Mouse (Mus musculus) T-cell, adult 2 months (primary cell): Measurements from ENCODE around the gene Hapln2.

Experiments
- DNase-seq: peaks from one replicate; pipeline ENCODE4 v3.0.0; 2022; ENCODE audit warnings: low spot score

Hapln2 gene

DNA sequence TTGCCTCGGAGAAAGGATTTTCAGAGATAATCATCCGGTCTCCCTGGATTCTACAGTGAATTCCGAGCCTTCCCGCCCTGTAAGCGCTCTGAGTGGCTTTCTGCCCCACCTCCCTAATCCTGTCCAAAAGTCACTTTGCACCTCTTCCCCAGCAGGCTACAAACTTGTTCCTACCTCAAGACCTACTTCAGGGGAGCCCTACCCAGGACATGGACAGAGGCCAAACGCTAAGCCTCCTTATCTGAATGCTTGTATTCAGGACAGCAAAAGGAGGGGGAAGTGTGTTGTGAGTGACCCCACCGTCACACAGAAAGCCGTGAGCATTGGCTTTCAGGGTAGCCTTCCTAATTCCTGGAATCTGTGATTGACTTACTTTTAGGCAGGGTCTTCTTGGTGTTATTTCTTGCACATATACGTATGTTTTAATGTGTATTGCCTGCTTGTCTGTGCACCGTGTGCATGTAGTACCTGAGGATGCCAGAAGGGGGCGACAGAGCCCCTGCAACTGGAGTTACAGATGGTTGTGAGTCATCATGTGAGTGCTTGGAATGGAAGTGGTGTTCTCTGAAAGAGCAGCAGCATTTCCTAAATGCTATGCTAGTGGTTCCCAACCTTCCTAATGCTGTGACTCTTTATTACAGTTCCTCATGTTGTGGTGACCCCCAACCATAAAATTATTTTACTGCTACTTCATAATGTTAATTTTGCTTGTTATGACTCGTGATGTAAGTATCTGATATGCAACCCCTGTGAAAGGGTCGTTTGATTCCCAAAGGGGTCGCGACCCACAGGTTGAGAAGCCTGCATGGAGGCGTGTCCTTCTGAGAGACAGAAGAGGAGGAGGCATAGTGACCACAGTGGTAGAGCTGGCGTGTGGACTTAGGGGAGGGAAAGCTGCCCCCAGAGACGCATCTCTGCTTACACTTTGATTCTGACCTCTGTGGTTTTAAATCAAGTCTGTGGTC is 21.3 kb downstream of the Hapln2 start:
- DNase-seq: no peak

DNA sequence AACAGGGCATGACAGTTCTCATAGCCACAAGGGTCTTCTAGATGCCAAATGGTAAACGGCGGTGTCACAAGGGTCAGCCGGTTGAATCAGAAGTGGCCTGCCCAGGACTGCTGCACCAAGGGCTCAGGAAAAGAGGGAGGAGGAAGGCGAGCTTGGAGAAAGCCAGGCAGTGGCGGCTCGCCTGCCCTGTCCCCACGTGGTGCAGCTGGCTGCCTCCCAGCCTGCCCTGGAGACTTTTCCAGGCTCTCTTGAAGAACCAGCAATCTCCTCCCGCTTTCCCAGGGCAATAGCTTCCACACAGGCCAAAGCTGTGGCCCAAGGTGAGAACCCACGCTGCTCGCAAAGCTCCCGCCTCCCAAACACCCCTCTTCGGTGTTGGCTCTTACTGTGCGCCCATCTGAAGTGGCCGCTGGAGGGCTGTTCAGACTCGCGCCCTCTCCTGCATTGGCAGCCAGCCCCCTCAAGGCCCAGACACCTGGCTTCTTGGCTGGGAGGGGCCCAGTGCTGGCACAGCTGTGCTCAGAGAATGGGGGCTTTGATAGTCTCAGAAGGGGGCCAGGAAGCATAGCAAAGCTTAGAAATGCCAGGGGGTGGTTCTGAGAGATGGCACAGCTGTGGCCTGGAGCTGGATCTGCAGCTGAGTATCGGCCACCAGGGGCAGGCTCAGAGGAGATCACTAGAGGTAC is 24.9 kb downstream of the Hapln2 start:
- DNase-seq: no peak

DNA sequence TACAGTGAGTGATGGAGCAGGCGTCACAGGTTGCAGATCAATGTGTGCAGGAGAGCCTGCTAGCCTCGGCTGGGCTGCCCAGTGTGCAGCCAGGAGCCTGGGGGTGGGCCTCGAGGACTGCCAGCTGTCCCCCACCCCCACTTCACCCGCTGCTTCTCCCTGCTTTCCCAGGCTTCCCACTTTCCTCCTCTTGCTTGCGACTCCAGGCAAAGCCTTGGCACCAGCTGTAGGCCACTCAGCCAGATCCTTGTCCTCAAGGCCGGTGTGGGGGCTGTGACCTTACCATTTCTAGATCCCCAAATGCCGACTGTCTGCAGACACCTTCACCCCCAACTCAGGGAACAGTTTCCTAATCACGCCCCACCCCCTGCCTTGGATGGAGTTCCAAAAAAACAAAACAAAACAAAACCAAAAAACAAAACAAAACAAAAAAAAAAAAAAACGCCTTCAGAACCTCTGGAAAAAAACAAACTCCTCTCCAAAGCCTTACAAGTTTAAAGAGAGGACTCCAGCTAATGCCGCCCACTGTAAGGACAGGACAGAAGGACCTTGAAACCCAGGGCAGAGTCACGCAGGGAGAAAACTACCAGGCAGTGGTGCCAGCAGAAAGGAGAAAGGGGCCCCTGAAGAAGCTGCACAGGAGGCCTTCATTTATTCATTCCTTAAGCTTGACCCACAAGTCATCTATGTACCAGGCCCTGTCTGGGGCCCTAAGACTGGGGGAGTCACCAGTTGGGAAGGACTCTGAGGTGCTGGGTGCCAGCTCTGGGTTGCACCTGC is 26.4 kb downstream of the Hapln2 start:
- DNase-seq: no peak

- DNase-seq: no peak
Observed at GRCm38 (mm10) chr3:88000181-88000580, 27.2 kb downstream of the Hapln2 start, which contains the start of gene Bcan. Gene Bcan, minus strand, starts transcription at chr3:88000230.

DNA sequence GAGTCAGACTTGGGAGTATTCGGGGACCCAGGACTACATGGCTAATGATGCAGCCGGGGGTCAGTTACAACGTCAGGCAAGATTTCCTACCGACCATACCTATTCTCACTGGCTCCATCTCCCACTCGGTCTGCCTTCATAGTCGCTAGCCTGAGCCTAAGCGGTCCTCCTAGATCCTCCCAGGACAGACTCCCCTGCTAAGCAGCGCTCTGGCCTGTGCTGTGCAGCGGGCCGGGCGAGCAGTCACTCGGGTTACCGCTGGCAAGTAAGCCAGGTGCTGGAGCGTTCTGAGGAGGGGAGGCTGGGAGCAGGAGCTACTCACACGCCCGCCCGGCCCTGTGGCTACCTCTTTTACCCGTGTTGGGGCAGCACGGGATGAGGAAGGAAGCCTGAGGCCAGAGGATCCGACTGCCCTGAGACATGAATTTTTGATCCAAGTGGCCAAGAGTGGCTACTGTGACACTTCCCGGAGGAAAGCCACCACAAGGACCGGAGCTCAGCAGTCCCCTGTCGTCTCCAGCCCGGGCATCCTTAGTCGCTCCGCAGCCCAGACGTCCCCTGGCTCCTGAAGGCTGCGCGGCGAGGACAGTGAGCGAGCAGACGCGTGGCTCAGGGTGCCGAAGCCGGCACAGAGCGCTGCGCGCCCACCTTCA is 28.0 kb downstream of the Hapln2 start:
- no peak for DNase-seq

- no peak for DNase-seq
Observed at GRCm38 (mm10) chr3:87998747-87999146, 28.6 kb downstream of the Hapln2 start.

DNA sequence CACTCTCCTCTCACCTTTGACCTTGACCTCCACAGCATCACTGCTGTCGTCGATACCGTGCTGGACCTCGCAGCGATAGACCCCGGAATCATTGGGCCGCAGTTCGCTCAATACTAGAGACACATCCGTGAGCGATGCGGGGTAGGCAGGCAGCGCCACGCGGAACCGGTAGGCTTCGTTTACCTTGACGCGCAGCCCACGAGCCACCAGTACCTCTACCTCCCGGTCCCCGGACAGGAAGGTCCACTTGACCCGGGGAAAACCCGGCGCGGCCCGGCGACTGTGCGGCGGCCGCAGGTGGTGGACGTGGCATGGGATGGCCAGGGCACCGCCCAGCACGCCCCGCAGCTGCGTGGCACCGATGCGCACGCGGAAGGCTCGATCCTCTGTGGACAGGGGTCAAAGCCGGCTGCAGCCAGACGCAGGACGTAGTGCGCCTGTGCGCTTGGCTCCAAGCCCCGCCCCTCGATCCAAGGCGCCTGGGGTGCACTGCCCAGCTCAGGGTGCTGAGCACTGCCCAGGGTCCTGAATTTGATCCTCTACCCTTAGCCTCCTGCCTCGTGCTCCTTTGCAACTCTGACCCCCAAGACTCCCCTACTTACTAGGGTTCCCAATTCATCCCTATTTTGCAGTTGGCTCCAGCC is 30.3 kb downstream of the Hapln2 start:
- no peak for DNase-seq

DNA sequence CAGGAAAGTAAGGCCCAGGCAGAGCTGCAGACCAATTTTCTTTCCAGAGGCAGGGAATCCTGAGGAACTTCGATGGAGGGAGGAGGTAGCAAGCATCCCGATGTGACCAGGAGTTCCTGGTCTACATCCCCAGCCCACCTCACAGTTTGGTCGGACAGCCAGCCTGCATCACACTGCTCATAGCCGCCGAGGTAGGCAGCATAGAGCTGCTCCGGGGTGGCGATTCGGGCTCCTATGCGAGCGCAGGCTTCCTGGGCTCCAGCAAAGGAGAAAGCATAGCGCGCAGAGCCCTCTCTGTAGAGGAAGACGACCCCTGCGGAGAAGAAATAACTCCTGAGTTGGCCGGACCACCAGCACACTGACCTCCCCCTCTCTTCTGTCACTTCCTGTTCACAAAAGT is 31.0 kb downstream of the Hapln2 start:
- DNase-seq: no peak

- DNase-seq: no peak
Observed at GRCm38 (mm10) chr3:87995331-87995730, 32.1 kb downstream of the Hapln2 start.

GRCm38 (mm10) chr3:87993436-87993835 is 33.9 kb downstream of the Hapln2 start:
- DNase-seq: no peak

DNA sequence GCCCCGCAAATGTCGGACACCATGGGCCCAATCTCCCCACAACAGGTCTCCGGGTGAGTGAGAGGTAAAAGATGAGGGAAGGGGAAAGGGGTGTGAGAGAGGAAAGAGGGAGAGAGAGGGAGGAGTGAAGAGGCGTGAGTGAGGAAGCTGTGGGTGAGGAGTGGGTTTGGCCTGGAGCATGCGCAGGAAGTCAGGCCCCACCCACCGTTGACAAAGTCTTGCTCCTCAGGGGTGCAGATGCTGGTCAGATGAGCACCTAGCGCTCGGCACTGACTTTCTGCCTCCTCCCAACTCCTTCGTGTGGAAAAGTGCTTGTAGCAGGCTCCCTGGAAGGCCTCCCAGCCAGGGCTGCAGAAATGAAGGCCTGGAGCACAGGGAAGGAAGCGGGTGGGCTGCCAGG is 37.4 kb downstream of the Hapln2 start:
- DNase-seq: no peak

- no peak for DNase-seq
Observed at GRCm38 (mm10) chr3:87988068-87988467, 39.3 kb downstream of the Hapln2 start.

- peak; percentile 32 for DNase-seq
Observed at GRCm38 (mm10) chr3:87987633-87988032, 39.8 kb downstream of the Hapln2 start.

DNA sequence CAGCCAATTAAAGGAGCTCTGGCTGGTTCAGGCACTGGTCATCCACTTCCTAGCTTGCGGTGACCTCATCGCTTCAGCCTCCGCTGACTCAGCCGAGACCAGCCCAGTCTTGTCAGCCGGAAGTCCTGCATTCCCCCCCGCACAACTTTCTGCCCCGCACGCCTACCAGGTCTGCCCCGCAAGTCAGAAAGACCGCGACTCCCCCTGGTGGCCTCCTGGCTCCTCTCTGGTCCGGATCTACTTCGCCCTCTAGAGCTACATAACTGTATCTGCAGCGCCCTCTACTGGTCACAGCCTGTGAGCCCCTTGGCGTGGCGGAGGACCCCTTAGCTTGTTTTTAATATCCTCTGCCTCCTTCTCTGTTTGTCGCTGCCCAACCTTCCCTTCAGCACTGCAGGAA is 40.5 kb downstream of the Hapln2 start:
- peak; percentile 90 for DNase-seq

- DNase-seq: no peak
Observed at GRCm38 (mm10) chr3:87985505-87986320, 41.7 kb downstream of the Hapln2 start.

DNA sequence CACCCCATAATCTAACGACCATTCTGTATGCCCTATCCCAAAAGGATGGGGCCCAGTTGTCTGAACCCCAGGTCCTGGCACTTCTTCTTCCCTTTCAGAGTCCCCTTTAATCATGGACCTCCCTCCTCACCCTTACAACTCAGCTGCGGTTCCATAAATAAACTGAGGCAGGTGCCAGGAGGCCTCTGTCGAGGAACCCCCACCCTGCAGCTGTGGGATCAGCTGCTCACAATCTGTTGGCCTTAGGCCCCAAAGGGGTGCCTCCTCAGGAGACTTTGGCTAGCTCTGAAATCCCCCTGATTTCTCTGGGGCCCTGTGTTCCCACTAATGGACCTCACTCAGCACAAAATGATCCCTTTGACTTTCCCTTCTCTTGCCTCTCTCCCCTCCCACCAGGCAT is 43.3 kb downstream of the Hapln2 start:
- DNase-seq: no peak

DNA sequence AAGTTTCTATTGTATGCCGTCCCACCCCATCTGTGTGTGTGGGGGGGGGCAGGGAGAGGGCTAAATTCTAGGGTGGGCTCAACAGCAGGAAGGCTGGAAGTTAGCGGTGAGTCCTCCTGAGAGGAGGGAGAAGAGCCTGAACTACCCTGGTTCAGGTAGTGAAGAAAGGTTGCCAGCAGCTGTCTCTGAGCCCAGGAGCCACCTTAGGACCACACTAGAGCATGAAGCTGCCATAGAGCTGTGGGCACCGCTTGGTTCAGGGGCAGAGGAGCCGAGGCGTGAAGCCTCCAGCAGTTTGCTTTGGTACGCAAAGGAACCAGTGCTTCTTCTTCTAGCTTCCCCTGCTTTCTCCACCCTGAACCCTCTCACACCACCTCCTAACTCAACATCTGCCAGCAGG is 43.8 kb downstream of the Hapln2 start:
- DNase-seq: no peak

DNA sequence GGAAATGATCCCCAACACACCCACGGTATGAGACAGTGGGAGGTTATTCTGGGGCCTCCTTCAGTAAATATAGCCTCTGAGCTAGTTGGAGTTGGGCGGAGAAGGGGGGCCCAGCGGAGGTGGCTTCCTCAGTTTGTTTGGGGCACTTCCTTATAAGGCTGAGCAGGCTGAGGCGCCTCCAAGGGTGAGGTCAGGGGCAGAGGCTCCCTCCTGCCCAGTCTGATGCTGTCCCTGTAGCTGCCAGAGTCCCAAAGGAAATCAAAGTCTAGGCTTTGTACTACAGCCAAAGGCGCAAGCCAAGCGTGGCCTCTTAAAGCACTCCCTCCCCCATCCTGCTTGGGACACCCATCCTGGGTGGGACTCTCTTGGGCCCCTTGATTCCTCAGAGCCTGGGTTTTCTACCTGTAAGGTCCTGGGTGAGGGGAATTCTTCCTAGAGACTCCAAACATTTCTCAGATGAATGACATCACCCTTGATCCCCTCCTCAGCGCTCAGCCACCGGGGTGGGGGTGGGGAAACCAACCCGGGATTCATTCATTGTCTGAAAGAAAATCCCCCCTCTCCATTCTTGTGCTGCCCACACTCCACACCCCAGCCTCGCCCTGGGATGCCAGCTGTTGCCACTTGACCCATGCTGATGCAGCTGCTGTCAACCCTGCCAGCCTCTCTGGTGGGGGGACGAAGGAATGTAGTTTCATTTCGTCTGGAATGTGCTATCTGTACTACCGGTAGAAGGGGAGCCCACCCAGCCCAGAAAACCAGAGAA is 44.4 kb downstream of the Hapln2 start:
- DNase-seq: no peak

DNA sequence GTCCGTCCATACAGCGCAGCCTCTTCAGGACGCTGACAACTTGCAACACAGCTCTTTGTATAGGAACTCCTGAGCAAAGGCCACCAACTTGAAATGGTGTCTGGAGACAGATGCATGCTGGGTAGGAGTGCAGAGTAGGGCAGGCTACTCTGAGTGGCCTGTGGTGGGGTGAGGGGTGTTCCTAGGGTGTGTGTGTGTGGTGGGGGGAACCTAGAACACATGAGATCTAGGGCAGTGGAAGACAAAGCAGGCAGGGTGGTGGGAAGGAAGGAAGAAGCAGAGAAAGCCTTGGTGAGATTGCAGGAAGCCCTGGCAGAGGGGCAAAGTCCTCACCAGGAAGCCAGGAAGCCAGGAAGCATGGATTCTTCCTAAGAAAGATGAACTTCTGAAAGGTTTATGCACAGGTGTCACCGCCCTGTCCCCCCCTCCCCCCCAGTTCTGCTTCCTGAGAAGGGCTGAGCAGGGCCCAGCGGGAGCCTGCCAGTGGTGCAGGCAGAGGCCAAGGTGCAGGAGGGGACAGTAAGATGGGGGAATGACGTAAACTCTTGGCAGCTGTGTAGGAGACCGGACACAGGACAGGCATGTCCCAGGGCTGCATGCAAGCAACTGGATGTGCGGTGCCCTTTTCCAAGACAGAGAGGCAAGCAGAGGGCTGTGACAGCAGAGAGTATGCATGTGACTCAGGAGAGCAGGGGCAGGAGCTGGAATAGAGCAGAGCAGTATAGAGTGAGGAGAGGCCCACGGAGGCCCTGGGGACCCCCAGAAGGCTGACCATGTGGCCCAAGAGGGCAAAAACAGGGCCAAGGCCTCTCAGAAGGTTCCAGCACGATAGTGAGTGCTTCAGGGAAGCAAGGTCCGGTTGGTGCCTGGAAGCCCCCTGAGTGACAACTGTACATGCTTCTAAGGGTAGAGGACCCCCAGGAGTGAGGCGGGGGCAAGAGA is 45.2 kb downstream of the Hapln2 start:
- no peak for DNase-seq
